Mouse (Mus musculus) mouse embryonic stem cell (cell line): ENCODE measurements at regions not wholly inside any gene's neighbourhood (a gene's known extent, or its start where the extent isn't known, plus 50 kb on each side); places are given as distances from the start of the nearest gene placed in this dataset.

Source experiments
- in situ Hi-C, 2 experiments: fragments of 300-500 bp; cut with MboI; formaldehyde crosslinking; loops; 1 replicate in 1 of 2; 3 replicates in 1 of 2; pipeline ENCODE4 v1.14.3; 2019 to 2020; ENCODE audit warnings: low sequenced_read_pairs in 2 of 2, low pct_unique_long_range_greater_than_20kb in 1 of 2, mixed read lengths in 1 of 2; ENCODE audit not compliant: unreplicated experiment in 1 of 2

- in situ Hi-C loops: no loop called here
Measured at GRCm38 (mm10) chr16:50688818-50689506, 98.0 kb upstream of the Ccdc54 start.

GRCm38 (mm10) chr16:50679698-50680097 lies 88.7 kb upstream of the Ccdc54 start:
- in situ Hi-C loops: no loop called here

- in situ Hi-C loops: no loop called here
Measured at GRCm38 (mm10) chr16:50673339-50673738, 82.4 kb upstream of the Ccdc54 start.

GRCm38 (mm10) chr16:50672713-50673112 lies 81.8 kb upstream of the Ccdc54 start:
- in situ Hi-C loops: no loop called here

GRCm38 (mm10) chr16:50671170-50671569 lies 80.2 kb upstream of the Ccdc54 start:
- in situ Hi-C loops: no loop called here

- in situ Hi-C loops: no loop called here
Measured at GRCm38 (mm10) chr16:50664240-50664639, 73.3 kb upstream of the Ccdc54 start.
